Mouse (Mus musculus) limb, embryonic 14.5 days (tissue): Measurements from ENCODE around the gene Nck2. TPM values are rescaled to one million over a fixed set of nuclear protein-coding genes. Genes with fewer than 3 reads are reported as not detected.

Source experiments
- ATAC-seq: fragments of 200-750 bp; cut with Nextera tagmentation; 2 replicates; pipeline ENCODE4 v1.8.0; 2017; ENCODE audit warnings: low read depth, moderate number of reproducible peaks, moderate TSS enrichment; ENCODE audit not compliant: low FRiP score
- DNase-seq: peaks from one replicate; pipeline ENCODE4 v3.0.0-alpha.2; 2015; ENCODE audit warnings: low spot score
- H3K27ac ChIP-seq: fragments of 300-500 bp; sonication (generic); replicated peaks from 2 replicates; pipeline ENCODE4 v1.5.1; 2014; ENCODE audit warnings: low read depth, mild to moderate bottlenecking, low read length, moderate library complexity, mixed read lengths
- H3K27me3 ChIP-seq: fragments of 300-500 bp; sonication (generic); 2 replicates; pipeline ENCODE4 v1.6.1; 2014; ENCODE audit warnings: low read length, mixed read lengths; ENCODE audit not compliant: control insufficient read depth, insufficient read depth
- H3K36me3 ChIP-seq: fragments of 300-500 bp; sonication (generic); 2 replicates; pipeline ENCODE4 v1.6.1; 2014; ENCODE audit warnings: mild to moderate bottlenecking, low read length, moderate library complexity, mixed read lengths; ENCODE audit not compliant: control insufficient read depth, insufficient read depth
- H3K4me1 ChIP-seq: fragments of 300-500 bp; sonication (generic); 2 replicates; pipeline ENCODE4 v1.6.1; 2014; ENCODE audit warnings: antibody characterized with exemption, low read length, mixed read lengths; ENCODE audit not compliant: control insufficient read depth, insufficient read depth
- H3K4me2 ChIP-seq: fragments of 300-500 bp; sonication (generic); replicated peaks from 2 replicates; pipeline ENCODE4 v1.6.1; 2014; ENCODE audit warnings: low read depth, mild to moderate bottlenecking, low read length, moderate library complexity; ENCODE audit not compliant: severe bottlenecking
- H3K4me3 ChIP-seq: fragments of 300-500 bp; sonication (generic); replicated peaks from 2 replicates; pipeline ENCODE4 v1.5.1; 2014; ENCODE audit warnings: low read length
- H3K9ac ChIP-seq: fragments of 300-500 bp; sonication (generic); 2 replicates; pipeline ENCODE4 v1.6.1; 2014; ENCODE audit warnings: mild to moderate bottlenecking, low read depth, low read length, moderate library complexity; ENCODE audit not compliant: severe bottlenecking
- H3K9me3 ChIP-seq: fragments of 300-500 bp; sonication (generic); 2 replicates; pipeline ENCODE4 v1.6.1; 2016; ENCODE audit warnings: low read length; ENCODE audit not compliant: control insufficient read depth
- POLR2A ChIP-seq: fragments of 200-500 bp; IDR thresholded peaks from 2 replicates; pipeline ENCODE4 v1.8.0; 2012; ENCODE audit warnings: inconsistent platforms, mild to moderate bottlenecking, moderate library complexity, borderline replicate concordance; ENCODE audit not compliant: insufficient read depth, insufficient read length; ENCODE audit errors: extremely low read depth
- WGBS: fragments of 180-500 bp; shearing (Covaris S2); extraction: QIAGEN DNeasy Blood & Tissue Kit; methylation state at CpG from one replicate; pipeline ENCODE4 v1.1.7; 2014; 5-methylcytosine and 5-hydroxymethylcytosine counted together
- polyA plus RNA-seq, 2 experiments: library from polyadenylated mRNA; depleted of rRNA in 1 of 2; stranded (reverse) in 1 of 2; unstranded in 1 of 2; fragments of >200 nt; fragmentation: Nextera tagmentation in 1 of 2; extraction: Ambion mirVana in 1 of 2; gene quantifications; 2 replicates each; pipeline versions ENCODE4 v1.2.1 to v1.2.3; 2012 to 2014

Nck2 gene
- polyA plus RNA-seq, 2 experiments = 38.8 to 43.3 TPM

- H3K36me3 ChIP-seq = peaks cover 15% of the 10 kb centered on the region
- no peak for TF ChIP-seq POLR2A
- peaks cover 17% of the 10 kb centered on the region for H3K4me1 ChIP-seq
- no peak overlapping the region for H3K27ac ChIP-seq
- H3K4me3 ChIP-seq = no peak overlapping the region
- WGBS = 39% methylated on average over 12 of the region's 12 CpGs
- no peaks in the 10 kb centered on the region for H3K27me3 ChIP-seq
- H3K9me3 ChIP-seq = no peaks in the 10 kb centered on the region
- H3K4me2 ChIP-seq = no peak overlapping the region
- H3K9ac ChIP-seq = no peak overlapping the region
- ATAC-seq (peak; percentile 76; the same call in 1 of the 2 replicates), DNase-seq (no peak)
These were observed 111.0 kb downstream of the Nck2 start for GRCm38 (mm10) chr1:43555222-43555974.

DNA sequence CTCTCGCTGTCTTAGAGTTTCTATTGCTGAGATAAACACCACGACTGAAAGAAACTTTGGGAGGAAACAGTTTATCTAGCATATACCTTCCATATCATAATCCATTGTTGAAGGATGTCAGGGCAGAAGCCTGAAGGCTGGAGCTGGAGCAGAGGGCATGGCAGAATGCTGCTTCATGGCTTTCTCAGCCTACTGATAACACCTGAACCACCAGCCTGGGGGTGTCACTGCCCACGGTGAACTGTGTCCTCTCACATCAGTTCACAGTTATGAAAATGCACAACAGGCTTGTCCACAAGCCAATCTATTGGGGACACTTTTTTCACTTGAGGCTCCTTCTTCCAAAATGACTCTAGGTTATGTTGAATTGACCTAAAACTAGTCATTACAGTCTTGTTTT is 114.0 kb downstream of the Nck2 start:
- no peaks in the 10 kb centered on the region for H3K9me3 ChIP-seq
- H3K4me2 ChIP-seq = no peak overlapping the region
- no peak for TF ChIP-seq POLR2A
- H3K4me3 ChIP-seq = no peak overlapping the region
- peaks cover 20% of the 10 kb centered on the region for H3K4me1 ChIP-seq
- no peak overlapping the region for H3K27ac ChIP-seq
- H3K9ac ChIP-seq = no peak overlapping the region
- 90% methylated on average over 3 of the region's 3 CpGs for WGBS
- no peak for ATAC-seq
- H3K36me3 ChIP-seq = peaks cover 19% of the 10 kb centered on the region
- no peak for DNase-seq
- no peaks in the 10 kb centered on the region for H3K27me3 ChIP-seq

GRCm38 (mm10) chr1:43559043-43559692 is 114.8 kb downstream of the Nck2 start:
- ATAC-seq (no peak), DNase-seq (no peak)
- Histone ChIP-seq H3K27me3 (no peaks in the 10 kb centered on the region), H3K4me3 (no peak overlapping the region), H3K9ac (no peak overlapping the region), H3K4me1 (peaks cover 20% of the 10 kb centered on the region), H3K4me2 (no peak overlapping the region), H3K27ac (no peak overlapping the region), H3K9me3 (no peaks in the 10 kb centered on the region), H3K36me3 (peaks cover 16% of the 10 kb centered on the region)
- WGBS = 89% methylated on average over 5 of the region's 5 CpGs
- TF ChIP-seq POLR2A = no peak

GRCm38 (mm10) chr1:43561085-43561484 is 116.7 kb downstream of the Nck2 start:
- H3K27ac ChIP-seq = no peak overlapping the region
- TF ChIP-seq POLR2A = no peak
- peaks cover 6% of the 10 kb centered on the region; the same call in 1 of the 2 replicates for H3K36me3 ChIP-seq
- 0 out of 2 replicates have a peak, but pooled peaks cover 4% of the 10 kb centered on the region for H3K4me1 ChIP-seq
- no peaks in the 10 kb centered on the region for H3K27me3 ChIP-seq
- H3K9ac ChIP-seq = no peak overlapping the region
- no peak overlapping the region for H3K4me3 ChIP-seq
- no peaks in the 10 kb centered on the region for H3K9me3 ChIP-seq
- no peak for ATAC-seq
- no peak overlapping the region for H3K4me2 ChIP-seq
- WGBS = 70% methylated on average over 3 of the region's 3 CpGs
- DNase-seq = no peak

DNA sequence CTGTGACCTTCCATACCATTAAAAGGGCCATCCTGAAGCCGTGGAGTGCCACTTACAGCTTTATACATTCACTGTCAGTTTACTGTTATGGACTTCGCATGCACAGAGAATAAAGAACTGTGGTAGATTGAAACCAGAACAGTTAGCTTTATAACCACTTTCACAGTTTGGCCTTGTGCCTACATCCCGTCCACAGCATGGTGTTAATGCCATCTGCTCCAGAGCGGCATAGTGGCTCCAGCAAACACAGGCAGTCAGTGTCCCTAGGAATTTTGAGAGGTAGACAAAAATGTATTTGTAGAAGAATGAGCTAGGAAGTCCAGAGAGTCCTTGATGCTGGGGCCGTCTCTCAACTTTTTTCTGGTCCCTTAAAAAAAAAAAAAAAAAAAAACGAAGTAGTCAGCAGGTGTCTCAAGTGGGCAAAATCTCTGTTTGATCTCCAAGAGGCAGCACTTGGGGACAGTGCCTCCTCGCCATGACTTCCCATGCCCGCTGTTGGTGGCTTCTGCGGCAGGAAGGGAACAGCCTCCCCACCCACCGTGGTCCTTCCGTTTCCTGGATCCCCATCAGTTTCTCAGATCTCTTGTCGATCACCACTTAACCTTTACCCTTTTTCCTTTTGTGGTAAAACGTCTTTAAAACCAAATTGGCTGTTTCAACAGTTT is 117.8 kb downstream of the Nck2 start:
- WGBS = 62% methylated on average over 13 of the region's 13 CpGs

More for the DNA sequence above, 117.8 kb downstream of the Nck2 start:
- ATAC-seq (no peak), DNase-seq (peak; percentile 29)
- peaks cover 6% of the 10 kb centered on the region; the same call in 1 of the 2 replicates for H3K36me3 ChIP-seq
- 0 out of 2 replicates have a peak, but pooled peaks cover 4% of the 10 kb centered on the region for H3K4me1 ChIP-seq
- TF ChIP-seq POLR2A = no peak
- no peaks in the 10 kb centered on the region for H3K27me3 ChIP-seq
- no peak overlapping the region for H3K4me2 ChIP-seq
- H3K9me3 ChIP-seq = no peaks in the 10 kb centered on the region
- no peak overlapping the region for H3K4me3 ChIP-seq
- no peak overlapping the region for H3K27ac ChIP-seq
- H3K9ac ChIP-seq = no peak overlapping the region
